Mouse (Mus musculus) CH12.LX (cell line): ENCODE results near the gene Cpa1. TPM values are rescaled to one million over a fixed set of nuclear protein-coding genes. Genes with fewer than 3 reads are reported as not detected.

Source experiments
- DNase-seq: peaks from one replicate; pipeline ENCODE4 v3.0.0-alpha.2; 2013; ENCODE audit errors: extremely low read depth
- H3K27ac ChIP-seq: 2 replicates; pipeline ENCODE4 v1.5.1; 2012; ENCODE audit warnings: low read depth, mild to moderate bottlenecking, control low read depth, moderate library complexity; ENCODE audit not compliant: insufficient read depth
- H3K27me3 ChIP-seq: replicated peaks from 2 replicates; pipeline ENCODE3; 2012; ENCODE audit warnings: inconsistent platforms
- H3K36me3 ChIP-seq, 2 experiments: replicated peaks in 1 of 2; 2 replicates each; pipeline versions ENCODE3 to v1.6.1; 2012; ENCODE audit warnings: inconsistent platforms in 1 of 2, low read length in 1 of 2, mild to moderate bottlenecking in 1 of 2, mixed read lengths in 1 of 2, moderate library complexity in 1 of 2; ENCODE audit not compliant: control insufficient read depth in 1 of 2, insufficient read depth in 1 of 2
- H3K4me1 ChIP-seq, 2 experiments: 2 replicates each; pipeline ENCODE4 v1.6.1; 2012; ENCODE audit warnings: inconsistent platforms in 1 of 2, moderate library complexity in 1 of 2; ENCODE audit not compliant: insufficient read depth in 2 of 2, control insufficient read depth in 1 of 2
- H3K4me2 ChIP-seq: 2 replicates; pipeline ENCODE4 v1.6.1; 2012; ENCODE audit warnings: low read depth, mild to moderate bottlenecking, control low read depth; ENCODE audit not compliant: poor library complexity, insufficient read depth, severe bottlenecking
- H3K4me3 ChIP-seq, 3 experiments: fragments of 150-350 bp in 1 of 3; sonication (generic) in 1 of 3; replicated peaks in 1 of 3; 2 replicates each; pipeline versions ENCODE3 to v1.5.1; 2011 to 2012; ENCODE audit warnings: low read depth in 2 of 3, low read length in 2 of 3, mild to moderate bottlenecking in 2 of 3, moderate library complexity in 2 of 3, control low read depth in 1 of 3, improper control_type of control experiment in 1 of 3, inconsistent platforms in 1 of 3, mixed read lengths in 1 of 3; ENCODE audit not compliant: poor library complexity in 1 of 3
- H3K79me2 ChIP-seq: replicated peaks from 2 replicates; pipeline ENCODE4 v1.6.1; 2012; ENCODE audit warnings: mild to moderate bottlenecking, moderate library complexity; ENCODE audit not compliant: control insufficient read depth, poor library complexity, insufficient read depth, severe bottlenecking; ENCODE audit errors: extremely low read depth
- H3K9ac ChIP-seq: 2 replicates; pipeline ENCODE4 v1.6.1; 2012; ENCODE audit warnings: low read depth, mild to moderate bottlenecking, control low read depth, moderate library complexity; ENCODE audit not compliant: insufficient read depth
- H3K9me3 ChIP-seq: replicated peaks from 2 replicates; pipeline ENCODE3; 2012; ENCODE audit warnings: low read length, inconsistent platforms, mixed read lengths
- BHLHE40 ChIP-seq: IDR thresholded peaks from 2 replicates; pipeline ENCODE4 v1.6.1; 2011; ENCODE audit warnings: mild to moderate bottlenecking, low read depth, low read length, improper control_type of control experiment
- CHD2 ChIP-seq: IDR thresholded peaks from 2 replicates; pipeline ENCODE4 v1.6.1; 2011; ENCODE audit warnings: low read length, improper control_type of control experiment
- CTCF ChIP-seq, 2 experiments: IDR thresholded peaks in 1 of 2; conservative IDR thresholded peaks in 1 of 2; 2 replicates each; pipeline ENCODE4 v1.5.1; 2011 to 2012; ENCODE audit warnings: low read depth in 2 of 2, low read length in 2 of 2, improper control_type of control experiment in 1 of 2, inconsistent platforms in 1 of 2, mild to moderate bottlenecking in 1 of 2, moderate library complexity in 1 of 2
- E2F4 ChIP-seq: IDR thresholded peaks from 2 replicates; pipeline ENCODE4 v1.6.1; 2011; ENCODE audit warnings: low read depth, low read length, improper control_type of control experiment; ENCODE audit not compliant: insufficient replicate concordance
- ELF1 ChIP-seq: IDR thresholded peaks from 2 replicates; pipeline ENCODE4 v1.6.1; 2014; ENCODE audit warnings: low read depth, mild to moderate bottlenecking, inconsistent platforms, low read length, improper control_type of control experiment
- ETS1 ChIP-seq: conservative IDR thresholded peaks from 2 replicates; pipeline ENCODE4 v1.6.1; 2012; ENCODE audit warnings: low read depth, mild to moderate bottlenecking, inconsistent platforms, low read length, improper control_type of control experiment, moderate library complexity
- GABPA ChIP-seq: IDR thresholded peaks from 2 replicates; pipeline ENCODE4 v1.6.1; 2012; ENCODE audit warnings: low read depth, low read length, improper control_type of control experiment, inconsistent platforms; ENCODE audit not compliant: insufficient replicate concordance
- HCFC1 ChIP-seq: IDR thresholded peaks from 2 replicates; pipeline ENCODE4 v1.6.1; 2012; ENCODE audit warnings: low read depth, mild to moderate bottlenecking, inconsistent platforms, low read length, improper control_type of control experiment
- IRF4 ChIP-seq: IDR thresholded peaks from 2 replicates; pipeline ENCODE4 v1.6.1; 2014; ENCODE audit warnings: low read depth, mild to moderate bottlenecking, inconsistent platforms, low read length, improper control_type of control experiment
- JUN ChIP-seq: IDR thresholded peaks from 2 replicates; pipeline ENCODE4 v1.6.1; 2011; ENCODE audit warnings: low read depth, mild to moderate bottlenecking, low read length, improper control_type of control experiment, moderate library complexity; ENCODE audit not compliant: insufficient read depth
- JUND ChIP-seq: conservative IDR thresholded peaks from 2 replicates; pipeline ENCODE4 v1.6.1; 2011; ENCODE audit warnings: low read depth, low read length, improper control_type of control experiment
- KAT2A ChIP-seq: IDR thresholded peaks from 2 replicates; pipeline ENCODE4 v1.6.1; 2012; ENCODE audit warnings: low read length, improper control_type of control experiment, inconsistent platforms; ENCODE audit not compliant: insufficient replicate concordance
- MEF2A ChIP-seq: IDR thresholded peaks from 2 replicates; pipeline ENCODE4 v1.6.1; 2014; ENCODE audit warnings: low read depth, mild to moderate bottlenecking, inconsistent platforms, low read length, improper control_type of control experiment, borderline replicate concordance
- MYC ChIP-seq: IDR thresholded peaks from 2 replicates; pipeline ENCODE4 v1.6.1; 2011; ENCODE audit warnings: low read depth, mild to moderate bottlenecking, improper control_type of control experiment, low read length
- NELFE ChIP-seq: IDR thresholded peaks from 2 replicates; pipeline ENCODE4 v1.6.1; 2011; ENCODE audit warnings: low read depth, low read length, improper control_type of control experiment
- PAX5 ChIP-seq: IDR thresholded peaks from 2 replicates; pipeline ENCODE4 v1.6.1; 2012; ENCODE audit warnings: low read length, inconsistent platforms, mixed read lengths
- POLR2A ChIP-seq: IDR thresholded peaks from 2 replicates; pipeline ENCODE4 v1.6.1; 2011; ENCODE audit warnings: low read depth, mild to moderate bottlenecking, improper control_type of control experiment, low read length
- RAD21 ChIP-seq: IDR thresholded peaks from 2 replicates; pipeline ENCODE4 v1.6.1; 2011; ENCODE audit warnings: low read depth, mild to moderate bottlenecking, low read length, improper control_type of control experiment, moderate library complexity
- RCOR1 ChIP-seq: conservative IDR thresholded peaks from 2 replicates; pipeline ENCODE4 v1.6.1; 2012; ENCODE audit warnings: low read depth, mild to moderate bottlenecking, inconsistent platforms, low read length, improper control_type of control experiment
- SIN3A ChIP-seq: IDR thresholded peaks from 2 replicates; pipeline ENCODE4 v1.6.1; 2012; ENCODE audit warnings: low read length, improper control_type of control experiment, inconsistent platforms
- TBP ChIP-seq: conservative IDR thresholded peaks from 2 replicates; pipeline ENCODE4 v1.6.1; 2011; ENCODE audit warnings: low read depth, low read length, improper control_type of control experiment
- USF1 ChIP-seq: IDR thresholded peaks from 2 replicates; pipeline ENCODE4 v1.6.1; 2014; ENCODE audit warnings: low read depth, mild to moderate bottlenecking, inconsistent platforms, low read length, improper control_type of control experiment
- ZC3H11A ChIP-seq: IDR thresholded peaks from 2 replicates; pipeline ENCODE4 v1.6.1; 2012; ENCODE audit warnings: low read depth, mild to moderate bottlenecking, inconsistent platforms, low read length, improper control_type of control experiment
- dilution Hi-C: fragments of 300-500 bp; cut with MboI; formaldehyde crosslinking; loops from 2 replicates; pipeline ENCODE4 v1.14.3; 2020; ENCODE audit warnings: low sequenced_read_pairs; ENCODE audit not compliant: extremely low pct_unique_long_range_greater_than_20kb, extremely low pct_ligation_motif_present
- in situ Hi-C: fragments of 300-500 bp; cut with MboI; formaldehyde crosslinking; loops from 3 replicates; pipeline ENCODE4 v1.14.3; 2019; ENCODE audit warnings: low sequenced_read_pairs, low pct_ligation_motif_present, low pct_unique_long_range_greater_than_20kb, mixed read lengths
- polyA plus RNA-seq: library from polyadenylated mRNA; unstranded; fragments of >175 nt; gene quantifications from 2 replicates; pipeline ENCODE4 v1.2.1, GENCODE M21; 2012; ENCODE audit warnings: low read depth; ENCODE audit not compliant: insufficient read length
- total RNA-seq, 2 experiments: library from RNA; depleted of rRNA; stranded (reverse); fragments of 300-350 nt in 1 of 2; fragments of >200 nt in 1 of 2; gene quantifications; 2 replicates each; pipeline ENCODE4 v1.2.3; 2012 to 2014

Cpa1 gene
- total and polyA plus RNA-seq, 3 experiments, result not detected

DNA sequence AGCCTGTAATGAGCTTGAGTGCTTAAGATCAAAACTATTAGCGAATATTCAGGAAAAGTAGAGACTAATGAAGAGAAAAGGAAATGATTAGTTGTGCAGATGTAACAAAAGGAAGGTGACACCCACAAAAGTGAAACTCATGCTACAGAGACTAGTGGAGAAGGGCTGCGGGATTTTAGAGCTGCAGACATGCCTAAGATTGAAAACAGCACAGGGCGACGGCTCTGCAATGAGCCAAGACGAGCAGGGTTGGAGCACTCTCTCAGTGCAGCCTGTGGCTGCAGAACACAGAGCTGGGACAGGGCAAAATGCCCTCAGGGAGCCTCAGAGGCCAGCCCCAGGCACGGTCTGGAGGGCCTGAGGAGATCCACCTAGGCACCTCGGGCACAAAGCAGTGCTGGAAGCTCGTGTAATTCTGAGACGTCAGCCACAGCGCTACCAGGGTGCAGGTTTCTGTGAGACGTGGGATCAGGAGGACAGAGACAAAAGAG lies 36.3 kb downstream of the Cpa1 start:
- dilution Hi-C loops (no loop called here), in situ Hi-C loops (no loop called here)
- Histone ChIP-seq H3K36me3 (peaks cover 0 to 12% of the 10 kb centered on the region in 2 experiments), H3K4me2 (no peak overlapping the region), H3K9me3 (no peaks in the 10 kb centered on the region), H3K4me1 (peaks cover 7 to 19% of the 10 kb centered on the region in 2 experiments), H3K9ac (no peak overlapping the region), H3K27ac (no peak overlapping the region), H3K27me3 (no peaks in the 10 kb centered on the region), H3K4me3 (no peak overlapping the region), H3K79me2 (no peaks in the 10 kb centered on the region)
- TF ChIP-seq PAX5, result no peak
- no peak for TF ChIP-seq MYC
- no peak for TF ChIP-seq MEF2A
- no peak for TF ChIP-seq RAD21
- no peak for TF ChIP-seq KAT2A
- no peak for TF ChIP-seq POLR2A
- no peak for TF ChIP-seq E2F4
- no peak for TF ChIP-seq JUN
- TF ChIP-seq ELF1, result no peak
- no peak for TF ChIP-seq CTCF (conservative IDR thresholded peaks at IDR 0.05 in 1 of 2, IDR thresholded peaks at IDR 0.05 in 1 of 2; ENCODE audit: low read depth in 2 of 2, low read length in 2 of 2)
- TF ChIP-seq BHLHE40, result no peak
- no peak for TF ChIP-seq ETS1
- no peak for TF ChIP-seq TBP
- no peak for DNase-seq

DNA sequence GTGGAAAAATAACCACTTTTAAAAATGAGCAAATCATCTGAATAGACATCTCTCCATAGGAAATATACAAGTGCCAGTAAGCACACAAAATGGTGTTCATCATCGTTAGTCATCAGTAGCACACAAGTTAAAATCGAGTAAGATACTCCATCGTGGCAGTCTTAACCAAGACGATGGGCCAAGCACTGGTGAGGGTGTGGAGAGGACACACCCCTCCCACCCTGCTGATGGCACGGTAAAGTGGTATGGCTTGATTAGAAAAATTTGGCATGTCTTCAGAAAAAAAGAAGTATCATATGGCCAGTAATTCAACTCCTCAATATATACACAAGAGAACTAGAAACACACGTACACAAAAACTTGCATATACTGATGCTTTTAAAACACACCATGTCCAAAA lies 37.5 kb downstream of the Cpa1 start:
- no peak for DNase-seq
- Histone ChIP-seq H3K9ac (no peak overlapping the region), H3K4me1 (peaks cover 4 to 21% of the 10 kb centered on the region in 2 experiments), H3K27ac (no peak overlapping the region), H3K36me3 (peaks cover 0 to 12% of the 10 kb centered on the region in 2 experiments), H3K79me2 (no peaks in the 10 kb centered on the region), H3K9me3 (no peaks in the 10 kb centered on the region), H3K4me3 (no peak overlapping the region), H3K4me2 (no peak overlapping the region), H3K27me3 (no peaks in the 10 kb centered on the region)
- in situ Hi-C loops (no loop called here), dilution Hi-C loops (no loop called here)
- TF ChIP-seq E2F4 (no peak), RCOR1 (no peak), USF1 (no peak), TBP (no peak), JUND (no peak), SIN3A (no peak), ZC3H11A (no peak), POLR2A (no peak), IRF4 (no peak), CTCF (conservative IDR thresholded peaks at IDR 0.05 in 1 of 2, IDR thresholded peaks at IDR 0.05 in 1 of 2; ENCODE audit: low read depth in 2 of 2, low read length in 2 of 2) (no peak), NELFE (no peak), MYC (no peak), CHD2 (no peak), GABPA (no peak), HCFC1 (no peak)
